Mouse (Mus musculus) E14TG2a.4 (cell line): ENCODE data around the gene Uts2b.

Experiments used
- H3K27me3 ChIP-seq: 2 replicates; pipeline ENCODE4 v1.6.1; 2014; ENCODE audit warnings: low read length, control low read depth; ENCODE audit not compliant: insufficient read depth
- H3K36me3 ChIP-seq: 2 replicates; pipeline ENCODE4 v1.6.1; 2014; ENCODE audit warnings: low read length, control low read depth; ENCODE audit not compliant: insufficient read depth
- H3K4me1 ChIP-seq: replicated peaks from 2 replicates; pipeline ENCODE4 v1.6.1; 2014; ENCODE audit warnings: low read depth, low read length, control low read depth
- H3K4me3 ChIP-seq: replicated peaks from 2 replicates; pipeline ENCODE4 v1.5.1; 2014; ENCODE audit warnings: mild to moderate bottlenecking, low read length
- H3K9me3 ChIP-seq: 2 replicates; pipeline ENCODE4 v1.6.1; 2014; ENCODE audit warnings: low read length, control low read depth
- CTCF ChIP-seq: conservative IDR thresholded peaks from 2 replicates; pipeline ENCODE4 v1.5.1; 2014; ENCODE audit warnings: low read length
- NANOG ChIP-seq: IDR thresholded peaks from 2 replicates; pipeline ENCODE4 v1.6.1; 2014; ENCODE audit warnings: borderline replicate concordance, low read length, mixed read lengths
- POU5F1 ChIP-seq: IDR thresholded peaks from 2 replicates; pipeline ENCODE4 v1.6.1; 2014; ENCODE audit warnings: low read length, borderline replicate concordance

Uts2b gene

GRCm38 (mm10) chr16:27384893-27385603 lies 15.0 kb upstream of the Uts2b start:
- no peaks in the 10 kb centered on the region for H3K9me3 ChIP-seq
- H3K4me3 ChIP-seq = no peak overlapping the region
- H3K27me3 ChIP-seq = peaks cover 6% of the 10 kb centered on the region; the same call in 1 of the 2 replicates
- no peaks in the 10 kb centered on the region for H3K36me3 ChIP-seq
- H3K4me1 ChIP-seq = peaks cover 14% of the 10 kb centered on the region
- TF ChIP-seq POU5F1 (no peak), NANOG (no peak), CTCF (no peak)

- peaks cover 6% of the 10 kb centered on the region; the same call in 1 of the 2 replicates for H3K27me3 ChIP-seq
- no peaks in the 10 kb centered on the region for H3K9me3 ChIP-seq
- no peak overlapping the region for H3K4me3 ChIP-seq
- TF ChIP-seq NANOG = no peak
- no peak for TF ChIP-seq CTCF
- TF ChIP-seq POU5F1 = no peak
- H3K36me3 ChIP-seq = no peaks in the 10 kb centered on the region
- no peaks in the 10 kb centered on the region for H3K4me1 ChIP-seq
Measured at GRCm38 (mm10) chr16:27382217-27382616, 12.2 kb upstream of the Uts2b start.

- H3K9me3 ChIP-seq = no peaks in the 10 kb centered on the region
- no peak for TF ChIP-seq CTCF
- TF ChIP-seq POU5F1 = no peak
- TF ChIP-seq NANOG = no peak
- H3K4me3 ChIP-seq = no peak overlapping the region
- no peaks in the 10 kb centered on the region for H3K4me1 ChIP-seq
- no peaks in the 10 kb centered on the region for H3K27me3 ChIP-seq
- H3K36me3 ChIP-seq = no peaks in the 10 kb centered on the region
Measured at GRCm38 (mm10) chr16:27376556-27376955, 6.5 kb upstream of the Uts2b start.

GRCm38 (mm10) chr16:27375318-27375717 lies 5.3 kb upstream of the Uts2b start:
- TF ChIP-seq POU5F1 (no peak), NANOG (no peak), CTCF (no peak)
- H3K36me3 ChIP-seq = no peaks in the 10 kb centered on the region
- no peak overlapping the region for H3K4me3 ChIP-seq
- no peaks in the 10 kb centered on the region for H3K4me1 ChIP-seq
- no peaks in the 10 kb centered on the region for H3K9me3 ChIP-seq
- H3K27me3 ChIP-seq = no peaks in the 10 kb centered on the region

- no peaks in the 10 kb centered on the region for H3K4me1 ChIP-seq
- H3K36me3 ChIP-seq = no peaks in the 10 kb centered on the region
- no peaks in the 10 kb centered on the region for H3K27me3 ChIP-seq
- H3K4me3 ChIP-seq = no peak overlapping the region
- TF ChIP-seq CTCF = no peak
- TF ChIP-seq NANOG = no peak
- no peak for TF ChIP-seq POU5F1
- no peaks in the 10 kb centered on the region for H3K9me3 ChIP-seq
Measured at GRCm38 (mm10) chr16:27374139-27374538, 4.1 kb upstream of the Uts2b start.

GRCm38 (mm10) chr16:27370700-27371099 lies 661 bp upstream of the Uts2b start:
- no peaks in the 10 kb centered on the region for H3K27me3 ChIP-seq
- no peaks in the 10 kb centered on the region for H3K4me1 ChIP-seq
- H3K36me3 ChIP-seq = no peaks in the 10 kb centered on the region
- TF ChIP-seq POU5F1 (no peak), CTCF (no peak), NANOG (no peak)
- no peaks in the 10 kb centered on the region for H3K9me3 ChIP-seq
- H3K4me3 ChIP-seq = no peak overlapping the region

GRCm38 (mm10) chr16:27360059-27360458 lies 10.0 kb downstream of the Uts2b start:
- Histone ChIP-seq H3K4me1 (no peaks in the 10 kb centered on the region), H3K36me3 (no peaks in the 10 kb centered on the region), H3K4me3 (no peak overlapping the region), H3K27me3 (no peaks in the 10 kb centered on the region), H3K9me3 (no peaks in the 10 kb centered on the region)
- no peak for TF ChIP-seq NANOG
- TF ChIP-seq CTCF = no peak
- TF ChIP-seq POU5F1 = no peak

- no peaks in the 10 kb centered on the region for H3K4me1 ChIP-seq
- no peaks in the 10 kb centered on the region for H3K36me3 ChIP-seq
- no peak overlapping the region for H3K4me3 ChIP-seq
- TF ChIP-seq CTCF (no peak), NANOG (no peak)
- no peaks in the 10 kb centered on the region for H3K9me3 ChIP-seq
- H3K27me3 ChIP-seq = no peaks in the 10 kb centered on the region
Measured at GRCm38 (mm10) chr16:27354464-27354863, 15.6 kb downstream of the Uts2b start.
